Mouse (Mus musculus): ENCODE measurements around the gene Plekhb2. TPM values are rescaled to one million over a fixed set of nuclear protein-coding genes. Genes with fewer than 3 reads are reported as not detected.

Gene Plekhb2
- total RNA-seq (2021), result 100 to 1,000 TPM; 185 to 198 TPM
- long read RNA-seq, full-length matches to known transcripts, result 173 of 212 reads
- long read RNA-seq, partial matches to known transcripts, result 1 of 212 reads
- long read RNA-seq, other reads (novel, unspliced or antisense), result 38 of 212 reads

GRCm38 (mm10) chr1:34849745-34850342 is at the start of gene Plekhb2:
TSS of gene Plekhb2 (plus strand) at chr1:34849976.
- DNase-seq (ENCODE audit: low spot score in 2 of 2), result peak; percentile 82 to 87

GRCm38 (mm10) chr1:34801616-34802289 is 48.0 kb upstream of the Plekhb2 start:
- DNase-seq (ENCODE audit: low spot score in 2 of 2), result peak; percentile 62 to 75

DNA sequence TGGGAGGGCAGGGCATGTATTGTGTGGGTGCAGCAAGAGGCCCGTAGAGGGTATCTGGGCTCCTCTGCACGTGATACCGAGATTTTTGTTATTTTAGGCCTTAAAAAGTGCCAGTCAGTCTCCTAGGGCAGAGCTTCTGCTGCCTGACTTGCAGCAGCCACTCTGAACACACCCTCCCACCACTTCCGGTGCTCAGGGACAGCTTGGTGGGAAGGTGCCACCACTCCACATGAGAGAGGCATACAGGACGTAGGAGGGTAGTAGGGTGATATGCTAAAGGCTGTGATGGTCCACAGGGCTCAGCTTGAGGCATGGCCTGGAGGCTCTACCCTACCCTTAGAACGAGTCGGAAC is 47.5 kb upstream of the Plekhb2 start:
- DNase-seq (ENCODE audit: low spot score in 2 of 2), result no peak

DNA sequence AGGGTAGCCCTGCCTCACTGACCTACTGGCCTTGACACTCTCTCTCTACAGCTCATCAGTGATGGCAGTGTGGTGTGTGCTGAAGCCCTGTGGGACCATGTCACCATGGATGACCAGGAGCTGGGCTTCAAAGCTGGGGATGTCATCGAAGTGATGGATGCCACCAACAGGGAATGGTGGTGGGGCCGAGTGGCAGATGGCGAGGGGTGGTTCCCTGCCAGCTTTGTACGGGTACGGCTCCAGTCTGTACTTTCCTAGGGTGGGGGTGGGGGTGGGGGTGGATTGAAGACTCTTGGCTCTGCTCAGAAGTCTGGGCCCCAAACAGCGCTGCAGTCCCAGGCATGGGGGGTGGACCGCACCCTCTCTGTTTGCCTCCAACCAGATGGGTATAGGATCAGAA is 44.9 kb upstream of the Plekhb2 start:
- no peak for DNase-seq (ENCODE audit: low spot score in 2 of 2)

- peak in 1 of 2 experiments; percentile 31 for DNase-seq (ENCODE audit: low spot score in 2 of 2)
Measured at GRCm38 (mm10) chr1:34805931-34806520, 43.8 kb upstream of the Plekhb2 start.

GRCm38 (mm10) chr1:34808445-34808844 is 41.3 kb upstream of the Plekhb2 start:
- no peak for DNase-seq (ENCODE audit: low spot score in 2 of 2)

- DNase-seq (ENCODE audit: low spot score in 2 of 2), result no peak
Measured at GRCm38 (mm10) chr1:34810293-34810692, 39.5 kb upstream of the Plekhb2 start.

DNA sequence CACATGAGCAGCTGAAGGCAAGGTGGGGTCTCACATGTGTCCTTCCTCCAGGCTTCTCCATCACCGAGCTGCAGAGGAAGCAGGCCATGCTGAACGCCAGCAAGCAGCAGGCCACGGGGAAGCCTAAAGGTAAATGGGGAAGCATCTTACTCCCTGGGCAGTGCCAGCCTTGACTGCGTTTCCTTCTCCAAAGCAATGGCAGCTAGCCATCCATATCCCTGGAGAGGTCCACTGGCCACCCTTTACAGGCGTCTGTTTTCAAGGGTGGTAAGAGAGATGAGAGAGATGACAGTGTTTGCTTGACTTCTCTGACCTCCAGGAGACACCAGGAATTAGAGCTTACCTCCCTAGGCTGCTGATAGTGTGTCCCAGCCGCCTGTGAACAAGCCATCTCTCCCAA is 38.7 kb upstream of the Plekhb2 start:
- DNase-seq (ENCODE audit: low spot score in 2 of 2), result no peak

- DNase-seq (ENCODE audit: low spot score in 2 of 2), result no peak
Measured at GRCm38 (mm10) chr1:34811581-34811980, 38.2 kb upstream of the Plekhb2 start.

DNA sequence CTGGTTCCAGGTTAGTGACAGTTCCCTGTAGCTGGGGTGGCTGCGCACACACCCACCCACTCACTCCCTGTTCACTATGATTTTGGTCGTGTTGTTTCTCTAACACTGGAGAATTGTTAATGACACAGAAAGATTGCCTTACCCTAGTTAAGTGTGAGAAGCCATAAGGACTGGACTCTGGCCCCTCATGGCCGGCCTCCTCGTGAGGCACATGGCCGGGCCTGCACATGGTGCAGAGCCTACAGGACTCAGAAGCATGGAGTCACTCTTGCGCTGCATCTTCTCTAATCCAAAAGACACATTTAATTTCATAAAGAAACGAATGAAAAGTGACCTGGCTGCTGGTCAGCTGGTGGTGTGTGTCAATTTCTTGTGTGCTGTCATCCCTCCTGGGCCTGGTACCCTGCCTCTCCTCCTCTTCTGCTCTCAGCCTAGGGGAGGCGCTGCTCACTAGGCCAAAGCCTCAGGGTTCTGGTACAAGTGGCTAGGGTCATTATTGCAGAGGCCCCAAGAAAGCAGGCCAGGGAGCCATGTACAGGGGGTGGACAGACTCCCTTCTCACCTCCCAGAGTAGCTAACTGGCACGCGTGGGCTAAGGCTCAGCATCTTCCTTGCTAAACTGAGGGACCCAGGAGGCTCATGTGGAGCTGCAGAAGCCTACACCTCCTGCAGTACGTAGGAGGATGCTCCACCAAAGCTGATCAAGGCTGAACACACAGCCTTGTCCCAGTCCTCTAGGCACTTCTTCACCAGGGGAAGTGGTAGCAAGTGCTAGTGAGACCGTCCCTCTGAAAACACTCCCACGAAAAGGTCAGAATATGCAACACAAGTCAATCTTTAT is 37.1 kb upstream of the Plekhb2 start:
- DNase-seq (ENCODE audit: low spot score in 2 of 2), result no peak

- no peak for DNase-seq (ENCODE audit: low spot score in 2 of 2)
Measured at GRCm38 (mm10) chr1:34815843-34816242, 33.9 kb upstream of the Plekhb2 start.

DNA sequence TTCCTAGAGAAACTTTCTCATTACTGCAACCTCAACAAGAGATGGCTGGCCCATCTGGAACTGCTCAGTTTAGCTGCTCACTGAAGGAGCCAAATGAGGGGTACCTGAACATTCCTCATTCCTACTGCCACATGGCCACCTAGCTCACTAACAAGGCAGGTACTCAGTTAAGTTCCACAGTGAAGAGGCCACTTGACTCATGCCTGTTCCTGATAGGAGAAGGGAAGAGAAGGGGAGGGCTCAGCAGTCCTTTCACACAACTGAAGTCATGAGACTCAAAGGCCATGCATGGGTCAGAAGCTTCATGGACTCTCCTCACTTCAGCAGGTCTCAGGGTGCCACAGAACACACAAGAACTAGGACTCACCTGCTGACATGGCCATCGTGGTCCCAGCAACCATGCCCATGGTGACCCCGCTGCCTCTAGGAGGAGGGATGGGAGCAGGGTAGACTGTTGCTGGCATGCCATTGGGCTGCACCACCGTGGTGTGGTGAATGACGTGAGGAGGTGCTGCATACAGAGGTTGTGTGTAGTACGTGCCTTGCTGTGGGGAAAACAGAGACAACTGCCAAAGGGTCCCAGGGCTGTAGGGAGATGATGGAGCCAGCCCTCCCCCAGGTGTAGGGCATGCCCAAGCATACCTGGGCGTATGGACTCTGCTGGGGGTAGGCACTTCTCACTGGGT is 30.4 kb upstream of the Plekhb2 start:
- no peak for DNase-seq (ENCODE audit: low spot score in 2 of 2)

GRCm38 (mm10) chr1:34821411-34821810 is 28.4 kb upstream of the Plekhb2 start:
- DNase-seq (ENCODE audit: low spot score in 2 of 2), result no peak

GRCm38 (mm10) chr1:34822003-34822402 is 27.8 kb upstream of the Plekhb2 start:
- no peak for DNase-seq (ENCODE audit: low spot score in 2 of 2)

DNA sequence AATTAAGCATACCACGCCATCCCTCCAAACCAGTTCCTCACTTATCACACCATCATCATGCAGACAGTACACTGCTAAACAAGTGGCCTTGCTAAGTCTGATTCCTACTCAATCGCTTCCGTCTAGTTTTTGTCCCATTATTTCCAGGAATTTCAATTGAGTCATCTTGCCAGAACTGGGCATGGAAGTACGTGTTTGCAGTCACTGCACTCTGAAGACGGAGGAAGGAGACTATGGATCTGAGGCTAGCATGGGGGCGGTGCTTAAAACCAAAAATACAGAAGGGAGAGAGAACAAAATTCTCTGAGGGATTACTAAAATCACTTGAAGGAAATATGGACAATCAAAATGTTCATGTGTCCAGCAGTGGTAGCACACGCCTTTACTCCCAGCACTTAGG is 27.0 kb upstream of the Plekhb2 start:
- no peak for DNase-seq (ENCODE audit: low spot score in 2 of 2)

- no peak for DNase-seq (ENCODE audit: low spot score in 2 of 2)
Measured at GRCm38 (mm10) chr1:34823353-34823752, 26.4 kb upstream of the Plekhb2 start.

DNA sequence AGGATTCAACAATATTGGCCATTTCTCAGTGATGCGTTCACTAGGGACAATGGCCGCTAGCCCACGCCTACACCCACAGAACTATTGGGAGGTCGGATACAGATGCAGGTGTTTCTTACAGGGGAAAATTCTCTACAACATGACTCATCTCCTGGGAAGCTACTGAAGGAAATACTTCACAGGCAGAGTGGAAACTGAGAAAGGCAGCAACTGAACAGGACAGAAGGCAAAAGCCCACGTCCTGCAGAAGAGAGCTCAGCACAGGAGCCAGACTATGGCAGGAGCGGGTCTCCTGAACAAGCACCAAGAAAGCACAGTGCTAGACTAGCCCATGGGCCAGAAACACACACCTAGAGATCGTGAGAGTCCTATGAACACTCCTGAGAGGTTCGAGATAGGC is 25.6 kb upstream of the Plekhb2 start:
- no peak for DNase-seq (ENCODE audit: low spot score in 2 of 2)

- no peak for DNase-seq (ENCODE audit: low spot score in 2 of 2)
Measured at GRCm38 (mm10) chr1:34825909-34826308, 23.9 kb upstream of the Plekhb2 start.

GRCm38 (mm10) chr1:34827900-34828299 is 21.9 kb upstream of the Plekhb2 start:
- no peak for DNase-seq (ENCODE audit: low spot score in 2 of 2)

DNA sequence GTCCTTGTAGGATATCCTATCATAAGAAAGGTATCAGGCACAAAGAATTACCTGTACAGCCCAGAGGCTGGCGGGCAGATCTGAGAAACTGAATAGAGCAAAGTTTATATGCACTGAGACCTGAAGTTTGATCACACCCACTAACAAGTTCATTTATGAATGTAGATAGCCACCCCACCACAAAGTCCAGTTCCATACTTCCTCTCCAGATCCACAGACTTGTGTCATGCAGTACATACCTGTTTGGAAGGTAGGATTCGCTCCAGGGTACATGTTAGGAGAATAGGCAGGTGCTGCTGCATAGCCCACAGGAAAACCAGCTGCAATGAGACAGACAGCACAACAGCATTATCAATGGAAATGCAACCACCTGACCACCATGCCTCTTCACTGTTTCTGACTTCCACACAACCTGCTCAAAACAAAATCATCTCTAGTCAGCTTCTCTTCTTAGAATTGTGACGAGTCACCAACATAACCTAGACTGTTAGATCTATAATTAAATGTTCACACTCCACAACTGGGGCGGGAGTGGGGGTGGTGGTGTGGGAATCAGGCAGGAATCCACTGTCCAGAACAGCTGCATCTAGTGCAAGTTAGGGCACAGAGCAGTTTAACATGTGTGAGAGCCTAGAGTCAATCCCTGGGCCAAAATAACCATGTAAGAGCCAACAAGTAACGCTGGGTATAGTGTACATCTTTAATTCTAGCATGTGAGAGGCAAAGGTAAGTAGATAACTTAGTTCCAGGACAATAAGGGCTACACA is 21.1 kb upstream of the Plekhb2 start:
- DNase-seq (ENCODE audit: low spot score in 2 of 2), result no peak
